Mouse (Mus musculus) olfactory bulb, adult 2 months (tissue): ENCODE measurements around the gene Gm3373. TPM values are rescaled to one million over a fixed set of nuclear protein-coding genes. Genes with fewer than 3 reads are reported as not detected.
"Not testable (repeated sequence)": the region's sequence is repeated elsewhere in the genome, so short reads cannot be mapped to it uniquely, and the experiment has no call there.

Source experiments
- H3K27ac ChIP-seq: fragments of 200-500 bp; 2 replicates; pipeline ENCODE4 v1.5.1; 2012; ENCODE audit warnings: low read depth, low read length; ENCODE audit not compliant: insufficient read depth
- H3K4me1 ChIP-seq: fragments of 200-500 bp; 2 replicates; pipeline ENCODE4 v1.6.1; 2012; ENCODE audit warnings: low read length; ENCODE audit not compliant: control insufficient read depth, insufficient read depth
- H3K4me3 ChIP-seq: fragments of 200-500 bp; 2 replicates; pipeline ENCODE4 v1.5.1; 2012; ENCODE audit warnings: mild to moderate bottlenecking, low read depth, low read length, moderate library complexity; ENCODE audit not compliant: insufficient read depth
- WGBS: fragments of 180-500 bp; shearing (Covaris S2); methylation state at CpG from one replicate; pipeline ENCODE4 v1.1.7; 2018; 5-methylcytosine and 5-hydroxymethylcytosine counted together
- polyA plus RNA-seq: library from polyadenylated mRNA; stranded (reverse); fragments of >200 nt; gene quantifications from 2 replicates; pipeline ENCODE4 v1.2.4, GENCODE M21; 2012; ENCODE audit warnings: low replicate concordance; ENCODE audit not compliant: missing spikeins, insufficient read depth, insufficient read length

The Gm3373 gene
- polyA plus RNA-seq: not detected in 2 replicates

DNA sequence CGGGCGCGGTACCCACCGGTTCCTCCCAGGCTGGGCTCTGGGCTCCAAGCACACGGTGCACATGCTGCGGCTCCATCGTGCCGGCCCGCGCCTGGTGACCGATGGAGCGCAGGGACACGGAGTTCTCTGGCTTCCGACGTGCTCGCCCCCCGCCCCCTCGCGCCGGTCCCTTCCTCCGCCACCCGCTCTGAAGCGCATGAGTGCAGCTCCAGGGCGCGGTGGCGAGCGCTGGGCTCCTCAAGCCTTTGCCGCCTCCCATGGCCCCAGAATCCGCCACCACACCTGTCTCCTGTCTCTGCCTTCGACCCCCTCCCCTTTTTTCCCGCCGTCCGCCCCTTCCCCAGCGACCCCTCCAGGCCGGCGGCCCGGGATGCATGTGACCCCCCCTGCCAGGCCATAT lies at the start of gene Gm3373:
Gene Gm3373, minus strand, starts transcription at position 101 of the 400 bp plus-strand sequence.
- not testable (repeated sequence) for H3K4me3 ChIP-seq, H3K27ac ChIP-seq, H3K4me1 ChIP-seq
- WGBS: no CpG with 5 or more reads among the region's 37 CpGs

DNA sequence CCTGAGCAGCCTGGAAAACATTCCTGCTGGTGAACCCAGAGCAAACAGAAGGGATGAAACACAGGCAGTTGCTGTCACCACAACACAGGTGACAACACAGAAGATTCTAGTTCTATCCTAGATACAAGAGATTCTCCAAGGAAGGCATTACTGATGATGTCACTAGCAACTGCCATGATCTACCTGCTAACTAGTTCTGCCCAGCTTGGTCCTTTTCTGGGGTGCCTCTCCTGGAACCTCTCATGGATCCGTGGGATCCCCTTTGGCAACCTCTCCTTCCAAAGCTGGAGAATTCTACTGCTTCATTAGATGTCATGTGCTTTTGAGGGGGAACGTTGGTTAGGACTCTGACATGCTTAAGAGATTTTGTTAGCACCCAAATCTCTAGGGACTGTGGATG lies 54.0 kb downstream of the Gm3373 start, which contains the start of gene Gm9603:
Gene Gm9603, minus strand, starts transcription at position 101 of the 400 bp plus-strand sequence.
- not testable (repeated sequence) for H3K4me3 ChIP-seq, H3K4me1 ChIP-seq, H3K27ac ChIP-seq
- no CpG with 5 or more reads among the region's 2 CpGs for WGBS

Other genes with a start within 250 kb of the Gm3373 start
- not detected in 2 replicates for gene Gm3488, start 239.9 kb downstream of the Gm3373 start, polyA plus RNA-seq
- not detected in 2 replicates for gene Gm3532, start 203.1 kb downstream of the Gm3373 start, polyA plus RNA-seq
- not detected in 2 replicates for gene Gm8265, start 108.5 kb downstream of the Gm3373 start, polyA plus RNA-seq
- gene Gm9603, start 54.1 kb downstream of the Gm3373 start, polyA plus RNA-seq: not detected in 2 replicates
- gene Gm3383, start 66.4 kb upstream of the Gm3373 start, polyA plus RNA-seq: not detected in 2 replicates
- gene Gm3424, start 88.8 kb upstream of the Gm3373 start, polyA plus RNA-seq: not detected in 2 replicates
- not detected in 2 replicates for gene Gm8237, start 138.8 kb upstream of the Gm3373 start, polyA plus RNA-seq
- not detected in 2 replicates for gene Gm3248, start 220.2 kb upstream of the Gm3373 start, polyA plus RNA-seq
- not detected in 2 replicates for gene Gm3453, start 237.6 kb upstream of the Gm3373 start, polyA plus RNA-seq